Mouse (Mus musculus): ENCODE results near the gene Pard6a. TPM values are rescaled to one million over a fixed set of nuclear protein-coding genes. Genes with fewer than 3 reads are reported as not detected.

Pard6a gene
- 12.1 TPM for polyA plus RNA-seq (2014; fragmentation: Illumina TruSeq; extraction: RNeasy Lipid Tissue Mini Kit (QIAGEN cat#74804); ENCODE audit: insufficient read depth, low read depth, low replicate concordance)

GRCm38 (mm10) chr8:105700966-105701824, at the start of gene Pard6a, which contains the start of gene Acd:
TSS of gene Pard6a (plus strand) at chr8:105701148.
TSS of gene Acd (minus strand) at chr8:105701102.

GRCm38 (mm10) chr8:105685796-105686308, 15.1 kb upstream of the Pard6a start, which contains the start of gene Carmil2:
TSS of gene Carmil2 (plus strand) at chr8:105686274.

GRCm38 (mm10) chr8:105707498-105708403, 6.8 kb downstream of the Pard6a start, which contains the start of the genes 4933405L10Rik and Enkd1:
TSS of gene 4933405L10Rik (plus strand) at chr8:105707655.
TSS of gene Enkd1 (minus strand) at chr8:105708210.

Other genes with a start within 250 kb of the Pard6a start
- 588 TPM for gene Tppp3, start 229.6 kb upstream of the Pard6a start, polyA plus RNA-seq (2014; fragmentation: Illumina TruSeq; extraction: RNeasy Lipid Tissue Mini Kit (QIAGEN cat#74804); ENCODE audit: insufficient read depth, low read depth, low replicate concordance)
- 33.8 TPM for gene Zdhhc1, start 204.2 kb upstream of the Pard6a start, polyA plus RNA-seq (2014; fragmentation: Illumina TruSeq; extraction: RNeasy Lipid Tissue Mini Kit (QIAGEN cat#74804); ENCODE audit: insufficient read depth, low read depth, low replicate concordance)
- 0.74 TPM for gene Hsd11b2, start 182.4 kb upstream of the Pard6a start, polyA plus RNA-seq (2014; fragmentation: Illumina TruSeq; extraction: RNeasy Lipid Tissue Mini Kit (QIAGEN cat#74804); ENCODE audit: insufficient read depth, low read depth, low replicate concordance)
- gene Atp6v0d1, start 135.1 kb upstream of the Pard6a start, polyA plus RNA-seq (2014; fragmentation: Illumina TruSeq; extraction: RNeasy Lipid Tissue Mini Kit (QIAGEN cat#74804); ENCODE audit: insufficient read depth, low read depth, low replicate concordance): 95.5 TPM
- 24.7 TPM for gene Ripor1, start 95.9 kb upstream of the Pard6a start, polyA plus RNA-seq (2014; fragmentation: Illumina TruSeq; extraction: RNeasy Lipid Tissue Mini Kit (QIAGEN cat#74804); ENCODE audit: insufficient read depth, low read depth, low replicate concordance)
- gene Ctcf, start 64.6 kb upstream of the Pard6a start, polyA plus RNA-seq (2014; fragmentation: Illumina TruSeq; extraction: RNeasy Lipid Tissue Mini Kit (QIAGEN cat#74804); ENCODE audit: insufficient read depth, low read depth, low replicate concordance): 25.0 TPM
- gene Agrp, start 63.8 kb upstream of the Pard6a start, polyA plus RNA-seq (2014; fragmentation: Illumina TruSeq; extraction: RNeasy Lipid Tissue Mini Kit (QIAGEN cat#74804); ENCODE audit: insufficient read depth, low read depth, low replicate concordance): 4.4 TPM
- 2.7 TPM for gene Carmil2, start 14.9 kb upstream of the Pard6a start, polyA plus RNA-seq (2014; fragmentation: Illumina TruSeq; extraction: RNeasy Lipid Tissue Mini Kit (QIAGEN cat#74804); ENCODE audit: insufficient read depth, low read depth, low replicate concordance)
- 22.3 TPM for gene Acd, start within 50 bp of the Pard6a start, polyA plus RNA-seq (2014; fragmentation: Illumina TruSeq; extraction: RNeasy Lipid Tissue Mini Kit (QIAGEN cat#74804); ENCODE audit: insufficient read depth, low read depth, low replicate concordance)
- gene 4933405L10Rik, start 6.5 kb downstream of the Pard6a start, polyA plus RNA-seq (2014; fragmentation: Illumina TruSeq; extraction: RNeasy Lipid Tissue Mini Kit (QIAGEN cat#74804); ENCODE audit: insufficient read depth, low read depth, low replicate concordance): not detected
- 4.8 TPM for gene Enkd1, start 7.1 kb downstream of the Pard6a start, polyA plus RNA-seq (2014; fragmentation: Illumina TruSeq; extraction: RNeasy Lipid Tissue Mini Kit (QIAGEN cat#74804); ENCODE audit: insufficient read depth, low read depth, low replicate concordance)
- 9.4 TPM for gene Gfod2, start 57.5 kb downstream of the Pard6a start, polyA plus RNA-seq (2014; fragmentation: Illumina TruSeq; extraction: RNeasy Lipid Tissue Mini Kit (QIAGEN cat#74804); ENCODE audit: insufficient read depth, low read depth, low replicate concordance)
- 7.8 TPM for gene Ranbp10, start 126.2 kb downstream of the Pard6a start, polyA plus RNA-seq (2014; fragmentation: Illumina TruSeq; extraction: RNeasy Lipid Tissue Mini Kit (QIAGEN cat#74804); ENCODE audit: insufficient read depth, low read depth, low replicate concordance)
- 3.0 TPM for gene Tsnaxip1, start 126.6 kb downstream of the Pard6a start, polyA plus RNA-seq (2014; fragmentation: Illumina TruSeq; extraction: RNeasy Lipid Tissue Mini Kit (QIAGEN cat#74804); ENCODE audit: insufficient read depth, low read depth, low replicate concordance)
- gene Cenpt, start 152.1 kb downstream of the Pard6a start, polyA plus RNA-seq (2014; fragmentation: Illumina TruSeq; extraction: RNeasy Lipid Tissue Mini Kit (QIAGEN cat#74804); ENCODE audit: insufficient read depth, low read depth, low replicate concordance): 8.7 TPM
- 29.0 TPM for gene Thap11, start 154.0 kb downstream of the Pard6a start, polyA plus RNA-seq (2014; fragmentation: Illumina TruSeq; extraction: RNeasy Lipid Tissue Mini Kit (QIAGEN cat#74804); ENCODE audit: insufficient read depth, low read depth, low replicate concordance)
- gene Nutf2, start 159.4 kb downstream of the Pard6a start, polyA plus RNA-seq (2014; fragmentation: Illumina TruSeq; extraction: RNeasy Lipid Tissue Mini Kit (QIAGEN cat#74804); ENCODE audit: insufficient read depth, low read depth, low replicate concordance): 73.5 TPM
- 11.8 TPM for gene Edc4, start 179.7 kb downstream of the Pard6a start, polyA plus RNA-seq (2014; fragmentation: Illumina TruSeq; extraction: RNeasy Lipid Tissue Mini Kit (QIAGEN cat#74804); ENCODE audit: insufficient read depth, low read depth, low replicate concordance)
- 0.93 TPM for gene Nrn1l, start 192.4 kb downstream of the Pard6a start, polyA plus RNA-seq (2014; fragmentation: Illumina TruSeq; extraction: RNeasy Lipid Tissue Mini Kit (QIAGEN cat#74804); ENCODE audit: insufficient read depth, low read depth, low replicate concordance)
- 11.8 TPM for gene Pskh1, start 199.3 kb downstream of the Pard6a start, polyA plus RNA-seq (2014; fragmentation: Illumina TruSeq; extraction: RNeasy Lipid Tissue Mini Kit (QIAGEN cat#74804); ENCODE audit: insufficient read depth, low read depth, low replicate concordance)
- gene Ctrl, start 232.7 kb downstream of the Pard6a start, polyA plus RNA-seq (2014; fragmentation: Illumina TruSeq; extraction: RNeasy Lipid Tissue Mini Kit (QIAGEN cat#74804); ENCODE audit: insufficient read depth, low read depth, low replicate concordance): 0.77 TPM
- 150 TPM for gene Psmb10, start 237.3 kb downstream of the Pard6a start, polyA plus RNA-seq (2014; fragmentation: Illumina TruSeq; extraction: RNeasy Lipid Tissue Mini Kit (QIAGEN cat#74804); ENCODE audit: insufficient read depth, low read depth, low replicate concordance)
- gene Lcat, start 242.2 kb downstream of the Pard6a start, polyA plus RNA-seq (2014; fragmentation: Illumina TruSeq; extraction: RNeasy Lipid Tissue Mini Kit (QIAGEN cat#74804); ENCODE audit: insufficient read depth, low read depth, low replicate concordance): 1.00 TPM

Data from lung, adult 10 weeks (tissue).